Mouse (Mus musculus) left cerebral cortex, adult 2 months (tissue): ENCODE measurements around the gene Gna13. TPM values are rescaled to one million over a fixed set of nuclear protein-coding genes. Genes with fewer than 3 reads are reported as not detected.

Source experiments
- DNase-seq, 2 experiments: peaks; one replicate each; pipeline ENCODE4 v3.0.0; 2021 to 2022; ENCODE audit warnings: low spot score in 2 of 2, mixed read lengths in 1 of 2; ENCODE audit errors: extremely low spot score in 1 of 2
- H3K27ac ChIP-seq: fragments of 200-600 bp; 2 replicates; pipeline ENCODE4 v1.8.1; 2022
- H3K4me3 ChIP-seq: fragments of 200-600 bp; 2 replicates; pipeline ENCODE4 v1.8.1; 2022
- CTCF ChIP-seq: fragments of 200-600 bp; IDR thresholded peaks from 2 replicates; pipeline ENCODE4 v1.8.1; 2022; ENCODE audit warnings: antibody characterized with exemption, mild to moderate bottlenecking, moderate library complexity
- intact Hi-C: fragments of 180-260 bp; cut with DNase I; formaldehyde crosslinking; loops from one replicate; pipeline ENCODE4 v1.15.1; 2025
- total RNA-seq, 2 experiments: library from RNA; stranded (reverse); gene quantifications; 2 replicates each; pipeline ENCODE4 v1.2.3; 2021

Gna13 gene
- total RNA-seq, 2 experiments from 2014 or later, result 45.0 to 47.7 TPM

GRCm38 (mm10) chr11:109416709-109417420 is 54.2 kb downstream of the Gna13 start:
- Histone ChIP-seq H3K27ac (no peak overlapping the region), H3K4me3 (no peak overlapping the region)
- intact Hi-C loops, result no loop called here
- no peak for DNase-seq
- no peak for TF ChIP-seq CTCF

DNA sequence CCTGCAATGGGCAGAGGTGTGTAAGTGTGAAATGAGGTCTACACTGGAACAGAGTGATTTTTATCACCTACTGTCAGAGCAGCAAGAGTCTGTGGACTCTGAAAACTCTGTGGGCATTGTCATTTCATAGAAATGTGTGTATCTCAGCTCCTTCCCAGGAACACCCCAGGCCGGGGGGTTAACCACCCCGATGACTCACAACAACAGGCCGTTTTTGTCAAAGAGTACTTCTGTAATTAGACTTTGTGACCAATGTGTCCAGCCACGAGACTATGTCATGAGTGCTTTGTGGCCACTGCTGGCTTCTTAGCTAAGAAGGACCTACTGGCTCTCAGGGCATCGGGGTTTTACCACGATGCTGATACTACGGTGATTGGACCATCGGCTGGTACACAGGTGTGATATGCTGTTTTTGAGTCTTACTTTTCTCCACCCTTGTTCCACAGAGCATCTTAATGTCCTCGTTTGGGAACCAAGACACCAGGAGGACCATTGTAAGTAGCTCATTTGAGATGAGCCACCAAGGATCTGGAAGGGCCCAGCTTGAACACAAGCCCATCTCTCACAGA is 54.9 kb downstream of the Gna13 start:
- no peak overlapping the region for H3K27ac ChIP-seq
- intact Hi-C loops, result no loop called here
- no peak overlapping the region for H3K4me3 ChIP-seq
- no peak for TF ChIP-seq CTCF
- DNase-seq, result no peak

GRCm38 (mm10) chr11:109419461-109419860 is 56.8 kb downstream of the Gna13 start:
- DNase-seq, result no peak
- intact Hi-C loops, result no loop called here
- no peak overlapping the region for H3K27ac ChIP-seq
- H3K4me3 ChIP-seq, result no peak overlapping the region
- TF ChIP-seq CTCF, result no peak

DNA sequence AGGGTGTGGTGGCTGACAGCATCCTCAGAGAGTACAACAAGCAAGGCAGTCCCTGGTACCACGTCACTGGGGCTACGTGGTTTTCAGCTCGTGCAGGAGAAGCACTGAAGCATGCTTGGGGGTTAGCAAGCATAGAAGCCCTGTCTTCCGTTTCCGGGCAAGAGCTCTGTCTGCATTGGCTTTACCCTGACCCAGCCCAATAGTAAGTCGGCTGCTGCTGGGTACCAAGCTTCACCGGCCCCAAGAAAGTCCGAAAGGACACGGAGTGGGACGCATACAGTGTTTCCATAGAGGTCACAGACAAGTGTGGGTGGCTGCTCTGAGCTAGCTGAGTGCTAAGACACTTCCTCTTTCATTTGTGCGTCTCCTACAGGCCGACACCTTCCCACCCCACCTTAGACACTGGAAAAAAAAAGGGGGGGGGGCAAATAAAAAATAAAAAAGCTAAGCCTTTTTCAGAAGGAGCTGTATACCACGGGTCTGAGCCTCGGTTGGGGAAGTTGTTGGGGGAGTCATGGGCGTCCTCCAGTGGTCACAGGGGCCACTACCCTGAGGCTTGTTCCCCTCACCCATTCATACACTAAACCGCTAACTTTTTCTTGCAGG is 57.4 kb downstream of the Gna13 start:
- intact Hi-C loops, result loop anchor here (5.0 kb wide), 1 partner anchor 178 kb away; no protein-coding TSS in a partner anchor
- H3K27ac ChIP-seq, result no peak overlapping the region
- no peak for DNase-seq
- no peak overlapping the region for H3K4me3 ChIP-seq
- no peak for TF ChIP-seq CTCF

GRCm38 (mm10) chr11:109420567-109420962 is 57.9 kb downstream of the Gna13 start:
- TF ChIP-seq CTCF, result no peak
- no peak for DNase-seq
- no peak overlapping the region for H3K27ac ChIP-seq
- intact Hi-C loops, result loop anchor here (5.0 kb wide), 1 partner anchor 178 kb away; no protein-coding TSS in a partner anchor
- H3K4me3 ChIP-seq, result no peak overlapping the region

- Histone ChIP-seq H3K27ac (no peak overlapping the region), H3K4me3 (no peak overlapping the region)
- intact Hi-C loops, result loop anchor here (5.0 kb wide), 1 partner anchor 179 kb away; no protein-coding TSS in a partner anchor
- DNase-seq, result no peak
- TF ChIP-seq CTCF, result no peak
These were observed 58.6 kb downstream of the Gna13 start for GRCm38 (mm10) chr11:109421205-109421604.

- no peak for DNase-seq
- no peak overlapping the region for H3K4me3 ChIP-seq
- TF ChIP-seq CTCF, result no peak
- no peak overlapping the region for H3K27ac ChIP-seq
- intact Hi-C loops, result loop anchor here (5.0 kb wide), 1 partner anchor 180 kb away; no protein-coding TSS in a partner anchor
These were observed 59.6 kb downstream of the Gna13 start for GRCm38 (mm10) chr11:109422263-109422662.

DNA sequence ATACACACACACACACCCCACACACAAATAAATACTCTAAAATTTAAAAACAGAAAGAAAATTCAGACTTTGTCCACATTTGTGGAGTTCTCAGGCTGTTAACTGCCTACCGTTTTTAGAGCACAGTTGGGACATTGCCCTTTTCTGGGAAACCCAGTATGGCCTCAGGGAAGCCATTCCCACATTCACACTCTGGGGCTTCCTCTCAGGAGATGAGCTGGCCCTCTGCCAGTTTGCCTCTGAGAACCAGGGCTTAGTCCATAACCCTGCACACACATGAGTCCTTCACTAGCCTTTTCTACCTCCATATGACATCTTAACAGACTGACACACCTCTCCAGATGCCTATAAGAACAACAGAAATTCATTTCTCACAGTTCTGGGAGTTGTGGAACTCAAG is 60.7 kb downstream of the Gna13 start:
- no peak overlapping the region for H3K4me3 ChIP-seq
- intact Hi-C loops, result loop anchor here (5.0 kb wide), 1 partner anchor 181 kb away; no protein-coding TSS in a partner anchor
- DNase-seq, result no peak
- TF ChIP-seq CTCF, result no peak
- no peak overlapping the region for H3K27ac ChIP-seq

DNA sequence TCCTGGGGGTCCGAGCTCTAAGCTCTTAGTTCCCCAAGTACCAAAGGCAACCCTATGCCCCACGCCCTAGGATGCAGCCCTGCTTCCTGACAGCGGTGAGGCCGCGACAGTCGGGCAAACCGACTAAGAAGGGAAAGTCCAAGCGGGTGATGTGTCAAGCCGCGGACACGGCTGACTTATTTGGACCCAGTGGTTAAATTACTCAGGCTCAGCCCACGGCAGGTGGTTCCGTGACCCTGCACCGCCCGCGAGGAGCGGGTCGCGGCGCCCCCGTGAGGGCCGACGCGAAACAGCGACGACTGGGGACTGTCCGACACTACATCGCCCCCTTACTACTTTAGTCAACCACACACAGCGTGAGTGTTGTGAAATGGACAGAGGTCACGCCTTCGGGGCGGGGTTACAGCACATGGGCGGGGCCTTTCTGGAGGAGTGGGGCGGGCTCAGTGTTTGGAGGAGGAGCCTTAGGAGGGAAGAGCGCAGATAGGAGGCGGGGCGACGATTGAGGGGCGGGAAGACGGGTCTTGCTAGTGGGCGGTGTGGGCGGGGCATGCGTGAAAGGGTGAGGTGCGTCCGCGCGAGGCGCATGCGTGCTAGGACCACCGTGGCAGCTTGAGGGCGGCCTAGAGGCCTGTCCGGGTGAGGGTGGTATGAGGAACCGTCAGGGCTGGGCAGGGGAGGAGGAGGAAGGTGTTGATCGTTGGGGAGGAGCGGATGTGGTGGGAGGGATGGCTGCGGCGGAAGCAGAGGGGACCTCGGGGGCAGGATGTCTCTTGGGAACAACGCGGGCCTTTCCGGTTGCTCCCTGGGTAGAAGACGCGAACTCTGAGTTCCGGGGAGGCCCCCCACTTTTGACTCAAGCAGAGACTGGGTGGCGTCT is 63.0 kb downstream of the Gna13 start, which contains the start of gene Amz2:
Amz2 (plus strand) TSS at position 555 of the 880 bp plus-strand sequence.
- intact Hi-C loops, result loop anchor here (1.0 to 2.0 kb wide), 3 partner anchors 63 to 108 kb away; partner anchors contain the start of gene Gna13
- peak within 1 kb of the TSS; percentile 89 for H3K27ac ChIP-seq
- TF ChIP-seq CTCF, result peak; percentile 75
- H3K4me3 ChIP-seq, result peak within 1 kb of the TSS; percentile 78
- peak; percentile 95 to 97 for DNase-seq

GRCm38 (mm10) chr11:109426272-109426586 is 63.6 kb downstream of the Gna13 start:
- Histone ChIP-seq H3K27ac (peak overlapping the region; percentile 89), H3K4me3 (peak overlapping the region; percentile 78)
- TF ChIP-seq CTCF, result no peak
- no peak for DNase-seq
- intact Hi-C loops, result no loop called here

- intact Hi-C loops, result no loop called here
- Histone ChIP-seq H3K4me3 (no peak overlapping the region), H3K27ac (no peak overlapping the region)
- TF ChIP-seq CTCF, result no peak
- no peak for DNase-seq
These were observed 64.7 kb downstream of the Gna13 start for GRCm38 (mm10) chr11:109427353-109427752.
